Mouse (Mus musculus) liver, embryonic 14.5 days (tissue): ENCODE measurements at regions not wholly inside any gene's neighbourhood (a gene's known extent, or its start where the extent isn't known, plus 50 kb on each side); places are given as distances from the start of the nearest gene placed in this dataset.

Experiments used
- CTCF ChIP-seq: IDR thresholded peaks from 2 replicates; pipeline ENCODE4 v1.5.1; 2016; ENCODE audit warnings: antibody characterized with exemption, low read depth, control low read depth
- EP300 ChIP-seq: IDR thresholded peaks from 2 replicates; pipeline ENCODE4 v1.6.1; 2016; ENCODE audit warnings: antibody characterized with exemption, low read depth

DNA sequence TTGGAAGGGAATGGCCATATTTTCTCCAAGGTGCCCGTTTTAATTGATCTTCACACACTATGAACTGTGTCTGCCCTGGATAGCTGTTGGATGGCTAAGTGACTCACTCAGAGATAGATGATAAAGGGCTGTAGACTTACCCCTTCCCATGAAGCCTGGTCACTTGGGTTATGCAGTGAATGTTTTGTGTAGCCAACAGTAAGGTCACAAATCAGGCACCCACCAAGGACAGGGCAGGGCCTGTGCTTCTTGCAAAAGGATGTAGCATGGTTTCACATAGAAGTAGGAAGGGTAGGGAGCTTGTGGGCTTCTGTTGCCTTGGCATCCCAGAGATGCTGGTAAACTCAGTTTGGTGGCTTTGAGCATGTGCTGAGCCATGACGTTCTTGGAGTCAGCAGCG lies 263.1 kb downstream of the Dysf start:
- TF ChIP-seq CTCF (no peak), EP300 (no peak)
